Mouse (Mus musculus): ENCODE data around the gene Rbm28.

The Rbm28 gene

DNA sequence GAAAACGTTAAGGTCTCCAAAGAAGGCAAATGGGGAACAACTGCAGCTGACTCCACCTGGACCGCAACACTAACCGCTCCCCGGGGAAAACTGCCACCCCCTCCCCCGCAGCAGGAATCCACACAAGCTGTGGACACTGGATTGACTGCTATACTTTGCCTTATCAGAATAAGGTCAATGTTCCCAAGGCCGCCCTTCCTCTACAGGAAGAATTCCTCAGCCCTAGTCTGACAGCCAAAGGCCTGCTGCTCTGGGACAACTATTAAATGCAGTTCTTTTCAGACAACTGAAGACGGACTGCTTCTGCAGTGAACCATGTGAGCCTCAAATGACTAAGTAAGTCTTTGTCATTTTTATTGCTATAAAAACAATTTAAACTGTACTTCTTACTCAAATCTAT lies 18.2 kb downstream of the Rbm28 start:
- in situ Hi-C loops (cut with MseI, MboI), result no loop called here

DNA sequence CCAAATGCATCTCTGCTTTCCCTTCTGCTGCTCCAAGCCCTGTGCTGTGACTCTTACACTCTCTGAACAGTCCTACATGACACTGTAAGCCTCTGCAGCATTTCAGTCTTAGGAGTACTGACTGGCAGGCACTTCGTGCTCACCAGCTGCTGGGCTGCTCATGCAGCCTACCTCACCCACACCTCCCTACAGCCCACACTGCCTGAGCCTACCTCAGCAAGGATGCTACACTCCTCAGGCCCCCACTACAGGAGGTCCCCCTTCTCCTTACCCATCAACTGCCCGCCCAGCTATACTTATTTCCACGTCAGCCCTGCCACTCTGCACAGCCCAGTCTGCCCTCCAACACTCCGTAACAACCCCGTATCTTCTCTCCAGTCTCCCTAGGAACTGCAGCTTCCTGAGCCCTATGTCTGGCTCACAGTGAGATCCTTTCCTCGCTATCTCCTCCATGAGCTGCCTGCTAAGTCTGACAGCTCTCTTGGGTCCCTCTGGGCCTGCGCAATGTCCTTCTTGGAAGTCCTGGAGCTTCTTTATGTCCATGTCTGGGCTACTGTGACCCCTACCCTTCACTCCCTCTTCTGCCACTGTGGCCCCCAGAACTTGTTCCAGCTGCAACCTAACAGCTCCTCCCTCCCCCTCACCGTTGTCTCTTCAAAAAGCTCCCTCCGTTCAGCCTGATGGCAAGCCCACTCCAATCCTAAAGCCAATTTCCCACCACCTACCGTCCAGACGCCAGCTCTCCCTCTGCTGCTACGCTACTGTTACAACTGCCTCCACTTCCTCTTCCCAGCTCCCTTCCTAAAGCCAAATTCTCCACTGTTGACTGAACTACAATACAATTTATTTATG lies 19.1 kb downstream of the Rbm28 start:
- in situ Hi-C loops (cut with MseI, MboI), result no loop called here

DNA sequence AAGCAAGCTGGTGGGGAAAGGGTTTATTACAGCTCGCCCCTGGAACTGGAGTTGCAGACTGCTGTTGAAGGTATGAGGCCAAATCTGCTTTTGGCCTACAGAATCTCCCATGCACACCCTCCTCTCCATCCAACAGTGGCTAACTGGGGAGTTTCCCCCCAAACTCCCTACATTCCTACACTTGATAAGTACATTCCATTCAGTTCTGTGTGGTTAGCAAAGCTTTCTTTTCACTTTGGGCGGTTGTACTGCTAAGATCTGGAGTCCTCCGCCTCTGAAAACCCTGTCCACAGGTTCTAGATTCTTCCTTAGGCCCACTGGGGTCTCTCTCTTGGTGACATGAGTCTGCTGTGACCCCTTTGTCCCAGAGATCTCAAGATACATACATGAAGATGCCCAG lies 19.8 kb downstream of the Rbm28 start:
- in situ Hi-C loops (cut with MseI, MboI), result no loop called here

DNA sequence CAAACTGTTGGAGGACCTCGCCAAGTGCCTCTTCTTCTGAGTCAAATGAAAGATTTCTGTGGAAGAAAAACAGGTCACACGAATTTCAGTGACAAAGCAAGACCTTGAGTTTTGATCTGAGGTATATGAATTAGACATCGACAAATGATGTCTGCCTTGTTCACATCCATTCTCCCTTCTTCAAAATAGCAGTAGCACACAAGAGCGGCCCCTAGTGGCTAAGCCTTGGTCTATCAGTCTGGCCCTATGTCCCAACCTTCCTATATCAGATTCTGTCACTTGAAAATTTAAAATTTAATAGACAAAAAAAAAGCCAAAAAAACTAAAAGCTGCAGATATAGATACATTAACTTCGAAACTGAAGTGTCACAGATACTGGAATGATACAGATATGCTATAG lies 21.2 kb downstream of the Rbm28 start:
- in situ Hi-C loops (cut with MseI, MboI), result no loop called here

DNA sequence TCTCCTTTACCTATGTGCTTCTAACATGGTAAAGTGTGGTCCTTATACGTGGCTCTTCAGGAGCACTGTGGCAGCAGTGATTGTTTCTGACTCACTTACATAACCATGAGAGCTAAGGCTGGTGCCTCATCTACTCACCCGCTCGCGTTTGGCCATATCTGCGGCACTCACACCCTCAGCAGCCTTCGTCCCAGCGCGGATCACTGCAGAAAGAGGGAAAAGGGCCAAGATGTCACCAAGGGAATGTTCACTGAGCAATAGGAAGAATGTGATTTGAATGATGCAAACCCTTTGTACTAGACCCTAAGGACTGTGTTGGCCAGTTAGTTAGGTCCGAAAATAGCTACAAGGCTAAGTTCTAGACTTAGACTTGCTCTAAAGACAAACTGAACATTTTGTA lies 27.4 kb downstream of the Rbm28 start:
- in situ Hi-C loops (cut with MseI, MboI), result no loop called here

DNA sequence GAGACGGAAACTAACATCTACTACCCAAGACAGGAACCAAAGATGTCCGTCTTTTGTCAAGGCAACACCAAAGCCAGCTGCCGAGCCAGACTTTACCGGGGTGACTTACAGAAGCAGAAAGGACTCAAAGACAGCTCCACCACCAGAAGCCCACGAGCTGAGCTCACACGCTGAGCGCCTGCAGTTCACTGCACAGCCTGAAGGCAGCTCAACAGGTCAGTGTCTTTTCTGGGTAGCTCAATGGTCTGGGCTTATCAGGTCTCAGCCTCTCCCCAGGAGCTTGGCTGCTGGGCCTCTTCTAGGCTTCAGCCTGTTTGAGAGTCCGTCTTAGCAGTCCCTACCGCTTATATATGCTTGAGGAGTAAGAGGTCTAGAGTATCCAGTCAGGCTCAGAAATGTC lies 31.7 kb downstream of the Rbm28 start:
- in situ Hi-C loops (cut with MseI, MboI), result no loop called here

DNA sequence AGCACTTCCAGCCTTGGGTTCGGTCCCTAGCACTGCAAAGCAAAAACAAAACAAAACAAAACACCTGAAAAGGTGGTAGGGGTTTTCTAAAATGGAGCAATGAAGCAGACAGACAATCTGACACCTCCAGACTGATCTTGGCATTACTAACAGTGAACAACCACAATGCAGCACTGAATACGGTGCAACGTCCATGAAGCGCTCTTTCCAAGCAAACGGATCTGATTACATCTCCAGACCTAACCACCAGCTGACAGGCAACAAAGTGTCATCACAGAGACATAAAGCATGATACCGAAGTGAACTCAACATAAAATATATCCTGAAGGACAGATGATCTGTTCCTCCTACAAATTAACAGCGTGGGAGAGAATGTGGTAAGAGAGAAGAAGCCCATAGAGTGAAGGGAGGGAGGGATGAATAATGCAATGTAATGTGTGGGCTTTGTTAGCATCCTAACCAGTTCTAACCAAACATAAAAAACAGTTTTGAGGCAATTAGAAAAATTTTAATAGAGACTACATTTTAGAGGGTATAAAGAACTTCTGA lies 37.9 kb downstream of the Rbm28 start:
- in situ Hi-C loops (cut with MseI, MboI), result no loop called here

DNA sequence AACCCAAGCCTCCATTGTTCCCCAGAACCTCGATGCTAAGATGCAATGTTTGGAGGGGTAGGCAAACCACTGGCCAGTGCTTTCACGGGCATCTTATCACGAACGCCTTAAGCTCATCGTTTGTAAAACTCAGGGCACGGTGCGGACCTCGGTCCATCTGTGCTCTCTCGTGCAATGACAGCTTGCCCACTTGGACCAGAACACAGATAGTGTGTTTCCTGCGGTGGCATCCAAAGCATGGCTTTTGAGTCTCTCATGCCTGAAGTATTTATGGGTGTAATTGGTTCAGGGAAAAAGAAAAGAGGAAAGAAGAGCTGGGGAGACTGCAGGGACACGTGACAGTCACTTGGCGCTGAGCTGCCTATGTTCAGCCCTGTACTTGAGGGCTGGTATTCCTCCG lies 44.8 kb downstream of the Rbm28 start:
- in situ Hi-C loops (cut with MseI, MboI), result no loop called here

DNA sequence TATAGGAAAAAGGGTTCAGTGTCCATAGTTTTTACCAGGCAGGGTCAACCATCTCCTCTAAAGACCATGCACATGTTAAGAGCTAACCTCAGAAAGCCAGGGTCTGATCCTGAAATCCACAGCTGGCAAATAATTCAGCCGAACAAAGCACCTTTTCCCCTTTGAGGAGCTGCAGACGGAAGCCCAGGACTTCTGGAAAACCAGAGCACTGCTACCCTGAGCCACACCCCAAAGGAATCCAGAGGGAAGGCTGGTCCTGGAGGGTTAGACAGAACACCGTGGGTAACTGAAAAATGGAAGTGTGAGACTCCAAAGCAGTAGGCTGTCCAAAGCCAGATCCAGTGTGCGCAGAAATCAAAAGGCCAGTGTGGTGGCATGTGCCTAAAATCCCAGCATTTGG lies 45.8 kb downstream of the Rbm28 start:
- in situ Hi-C loops (cut with MseI, MboI), result no loop called here

DNA sequence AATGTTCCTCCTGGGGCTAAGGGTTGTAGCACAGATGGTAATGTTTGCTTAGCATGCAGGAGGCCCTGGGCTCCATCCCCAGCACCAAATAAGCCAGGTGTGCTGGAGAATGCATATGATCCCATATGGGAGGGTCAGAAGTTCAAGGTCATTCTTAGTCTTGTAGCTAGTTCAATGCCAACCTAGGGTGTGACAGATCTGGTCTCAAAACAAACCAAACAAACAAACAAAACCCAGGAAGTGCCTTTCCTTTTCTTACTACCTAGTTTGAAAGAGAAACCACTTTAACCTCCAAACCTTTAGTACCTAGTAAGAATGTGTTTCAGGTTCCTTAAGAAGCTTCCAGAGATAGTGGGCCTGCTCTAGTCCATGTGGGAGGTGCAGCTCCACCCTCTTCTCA lies 46.6 kb downstream of the Rbm28 start:
- in situ Hi-C loops (cut with MseI, MboI), result no loop called here

DNA sequence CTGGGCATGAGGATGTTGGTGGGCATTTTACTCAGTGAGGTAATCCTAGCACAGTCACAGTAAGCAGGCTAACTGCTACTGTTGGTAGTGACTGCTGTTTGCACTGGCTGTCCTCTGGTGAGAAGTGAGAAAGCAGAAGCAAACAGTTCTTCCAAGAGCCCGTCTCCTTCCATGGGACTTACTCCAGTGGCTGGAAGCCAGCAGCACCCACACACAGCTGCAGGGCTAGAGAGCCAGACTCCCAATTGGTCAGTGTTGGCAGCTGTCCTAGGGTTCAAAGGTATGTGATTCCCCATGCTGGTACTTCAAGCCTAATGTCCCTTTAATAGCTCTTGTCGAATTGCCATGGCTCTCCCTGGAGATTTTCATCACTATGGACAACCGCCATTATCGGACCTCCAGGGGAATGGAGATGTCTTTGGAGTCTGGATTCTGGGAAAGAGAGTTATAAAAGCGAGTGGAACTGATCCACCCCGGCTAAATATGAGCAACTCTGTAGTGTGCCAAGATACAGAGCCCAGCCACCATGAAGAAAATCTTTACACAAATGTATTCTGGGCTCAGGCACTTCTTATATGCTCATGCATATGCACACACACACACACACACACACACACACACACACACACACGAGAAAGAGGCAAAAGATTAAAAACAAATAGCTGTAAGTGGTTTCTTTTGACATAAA lies 47.2 kb downstream of the Rbm28 start:
- in situ Hi-C loops (cut with MseI, MboI), result no loop called here

DNA sequence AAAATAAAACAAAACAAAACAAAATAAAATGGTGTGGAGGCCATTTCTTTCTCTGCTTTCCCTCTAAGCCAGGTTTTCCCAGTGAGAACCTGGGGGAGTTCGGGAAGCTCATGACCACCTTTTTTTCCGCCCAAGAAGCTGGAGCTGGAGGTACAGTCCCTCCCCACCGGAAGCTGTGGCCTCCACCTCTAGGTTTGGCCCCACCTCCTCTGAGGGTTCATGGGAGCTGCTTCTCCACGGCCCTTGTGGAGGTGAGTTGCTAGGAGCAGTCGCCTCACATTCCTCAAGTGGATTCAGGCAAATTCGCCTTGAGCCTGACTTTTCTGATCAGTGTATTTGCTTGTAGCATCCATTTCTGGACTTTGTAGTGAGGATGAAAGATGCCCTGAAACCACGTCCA lies 49.0 kb downstream of the Rbm28 start:
- in situ Hi-C loops (cut with MseI, MboI), result no loop called here

DNA sequence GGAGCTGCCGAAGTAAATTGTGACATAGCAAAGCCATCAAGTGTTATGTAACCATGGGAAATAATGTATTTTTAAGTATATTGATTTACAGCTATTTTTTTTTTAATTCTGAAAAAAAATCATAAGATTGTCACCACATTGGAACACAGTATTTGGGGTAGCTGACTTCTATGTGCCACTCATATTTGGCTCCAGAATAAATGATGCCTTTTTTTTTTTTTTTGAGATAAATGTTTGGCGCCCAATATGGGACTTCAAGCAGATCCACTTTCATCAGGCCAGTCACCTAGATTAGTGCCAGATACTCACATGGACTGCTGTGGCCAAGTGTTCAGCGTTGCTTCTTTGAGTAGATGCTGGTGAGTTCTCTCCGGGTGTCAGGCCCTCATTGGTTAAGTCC lies 53.3 kb downstream of the Rbm28 start:
- in situ Hi-C loops (cut with MseI, MboI), result no loop called here

DNA sequence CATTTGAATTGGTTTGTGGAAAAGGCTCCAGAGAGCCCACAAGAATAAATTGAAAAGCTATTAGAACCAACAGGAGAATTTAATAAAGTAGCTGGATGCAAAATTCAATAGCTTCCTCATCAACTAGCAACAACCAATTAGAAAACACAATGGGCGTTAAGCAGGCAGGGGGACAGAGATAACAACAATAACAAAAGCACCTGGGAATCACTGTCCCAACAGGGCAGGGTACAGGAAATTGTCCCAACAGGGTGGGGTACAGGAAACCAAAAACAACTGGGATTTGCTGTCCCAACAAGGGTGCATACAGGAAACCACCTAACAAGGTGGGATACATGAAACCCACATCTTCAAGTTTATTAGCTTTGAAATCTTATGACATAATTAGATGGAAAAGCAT lies 56.4 kb downstream of the Rbm28 start:
- in situ Hi-C loops (cut with MseI, MboI), result no loop called here

DNA sequence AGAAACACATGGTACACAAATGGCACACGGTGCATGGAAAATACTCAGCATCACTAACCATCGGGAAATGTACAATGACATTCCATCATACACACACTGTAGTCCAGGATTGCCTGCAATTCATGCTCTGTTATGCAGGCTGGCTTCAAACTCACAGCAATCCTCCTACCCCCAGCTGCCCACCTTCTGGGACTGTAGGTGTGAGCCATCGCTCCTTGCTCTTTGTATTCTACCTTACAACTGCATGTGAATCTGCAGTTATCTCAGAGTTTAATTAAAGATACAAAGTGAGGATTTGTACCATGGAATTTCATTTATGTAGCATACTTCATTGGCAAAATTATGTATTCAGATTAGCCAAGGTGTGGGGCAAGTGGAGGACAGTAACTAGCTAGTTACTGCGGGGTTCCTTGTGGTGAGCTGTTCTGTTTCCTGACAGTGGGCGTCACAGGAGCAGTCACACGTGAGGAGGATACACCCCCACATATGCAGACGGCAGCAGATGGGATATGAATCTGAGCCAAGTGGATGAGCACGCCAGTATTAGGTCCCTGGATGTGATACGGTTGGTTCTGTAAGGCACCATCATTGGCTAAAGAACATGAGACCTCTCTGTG lies 63.5 kb downstream of the Rbm28 start:
- in situ Hi-C loops (cut with MseI, MboI), result no loop called here

DNA sequence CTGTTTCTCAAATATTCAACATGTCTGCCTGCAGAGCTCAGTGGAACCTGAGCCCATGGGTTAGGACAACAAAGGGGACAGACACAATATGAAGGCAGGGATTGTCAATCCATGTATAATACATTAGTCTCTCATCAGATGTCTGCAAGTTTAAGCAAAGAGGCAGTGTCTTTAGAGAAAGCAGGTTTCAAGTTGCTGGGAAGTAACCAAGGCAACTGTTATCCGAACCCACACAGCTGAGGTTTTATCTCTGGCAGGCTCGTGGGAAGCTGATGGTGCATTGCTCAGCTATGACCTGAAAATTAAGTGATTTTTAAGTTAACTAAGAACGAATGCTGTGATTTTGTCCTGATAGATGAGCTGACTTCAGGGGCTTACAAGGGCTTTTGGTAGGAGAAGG lies 64.4 kb downstream of the Rbm28 start:
- in situ Hi-C loops (cut with MseI, MboI), result no loop called here

DNA sequence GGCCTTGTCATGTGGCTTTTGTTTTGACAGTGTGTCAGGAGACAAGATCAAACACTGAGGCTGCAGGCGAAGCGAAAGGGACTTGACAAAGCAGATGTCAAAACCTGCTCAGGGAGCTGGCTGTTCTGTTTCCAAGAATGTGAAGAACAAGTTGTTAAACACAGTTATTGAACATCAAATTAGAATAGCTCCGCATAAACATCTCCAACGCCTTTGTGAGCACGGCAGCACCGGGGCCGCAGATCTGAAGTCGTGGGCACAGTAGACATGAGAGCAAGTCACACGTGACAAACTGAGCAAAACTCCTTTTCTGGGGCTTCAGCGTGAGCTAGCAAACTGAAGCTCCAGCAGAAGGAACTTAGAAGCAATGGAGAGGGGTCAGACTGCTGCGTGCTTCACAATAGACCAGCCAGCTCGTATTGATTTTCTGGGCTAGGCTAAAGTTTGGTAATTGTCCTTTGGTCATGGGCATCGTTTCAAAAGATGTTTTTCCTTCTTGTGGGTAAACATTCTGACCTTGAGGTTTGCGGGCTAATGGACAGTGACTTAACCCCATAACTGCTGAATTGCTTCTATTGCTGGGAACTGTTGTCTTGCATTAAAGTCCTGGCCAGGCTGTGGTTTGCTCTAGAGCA lies 65.2 kb downstream of the Rbm28 start:
- in situ Hi-C loops (cut with MseI, MboI), result no loop called here

DNA sequence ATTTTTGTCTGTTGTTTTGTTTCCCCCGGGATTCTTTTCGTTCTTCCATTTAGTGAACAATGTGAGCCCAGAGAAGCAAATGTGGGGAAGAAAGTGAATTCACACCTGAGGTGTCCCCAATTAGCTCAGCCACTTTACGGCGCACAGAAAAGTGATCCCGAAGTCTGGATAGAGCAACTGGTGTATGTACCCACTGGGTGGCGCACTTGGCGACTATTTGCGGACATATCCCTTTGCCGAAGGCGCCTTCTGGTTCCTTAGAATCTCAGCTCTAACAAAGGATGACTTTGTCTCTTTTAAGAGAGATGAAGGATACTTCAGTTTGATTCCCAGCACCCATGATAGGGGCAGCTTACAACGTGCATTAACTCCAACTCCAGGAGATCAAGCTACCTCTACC lies 71.9 kb downstream of the Rbm28 start:
- in situ Hi-C loops (cut with MseI, MboI), result no loop called here

DNA sequence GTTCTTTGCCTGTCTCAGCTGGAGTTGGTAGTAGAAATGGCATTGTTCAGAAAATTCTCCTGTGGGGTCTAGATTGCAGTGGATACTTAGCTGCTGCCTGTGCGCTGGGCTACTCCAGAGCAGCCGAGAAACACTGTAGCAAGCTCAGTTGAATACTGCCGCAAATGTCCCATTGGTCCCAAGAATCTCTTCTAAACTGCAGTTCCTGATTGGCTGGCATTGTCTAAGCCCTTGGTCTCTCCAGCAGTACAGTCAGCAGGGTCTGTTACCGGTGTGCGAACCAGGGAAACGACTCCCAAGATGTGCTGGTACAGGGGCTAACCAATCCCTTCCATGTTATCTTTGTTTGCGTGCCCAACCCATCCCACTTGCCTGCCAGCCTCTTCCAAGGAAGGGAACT lies 72.6 kb downstream of the Rbm28 start:
- in situ Hi-C loops (cut with MseI, MboI), result no loop called here

DNA sequence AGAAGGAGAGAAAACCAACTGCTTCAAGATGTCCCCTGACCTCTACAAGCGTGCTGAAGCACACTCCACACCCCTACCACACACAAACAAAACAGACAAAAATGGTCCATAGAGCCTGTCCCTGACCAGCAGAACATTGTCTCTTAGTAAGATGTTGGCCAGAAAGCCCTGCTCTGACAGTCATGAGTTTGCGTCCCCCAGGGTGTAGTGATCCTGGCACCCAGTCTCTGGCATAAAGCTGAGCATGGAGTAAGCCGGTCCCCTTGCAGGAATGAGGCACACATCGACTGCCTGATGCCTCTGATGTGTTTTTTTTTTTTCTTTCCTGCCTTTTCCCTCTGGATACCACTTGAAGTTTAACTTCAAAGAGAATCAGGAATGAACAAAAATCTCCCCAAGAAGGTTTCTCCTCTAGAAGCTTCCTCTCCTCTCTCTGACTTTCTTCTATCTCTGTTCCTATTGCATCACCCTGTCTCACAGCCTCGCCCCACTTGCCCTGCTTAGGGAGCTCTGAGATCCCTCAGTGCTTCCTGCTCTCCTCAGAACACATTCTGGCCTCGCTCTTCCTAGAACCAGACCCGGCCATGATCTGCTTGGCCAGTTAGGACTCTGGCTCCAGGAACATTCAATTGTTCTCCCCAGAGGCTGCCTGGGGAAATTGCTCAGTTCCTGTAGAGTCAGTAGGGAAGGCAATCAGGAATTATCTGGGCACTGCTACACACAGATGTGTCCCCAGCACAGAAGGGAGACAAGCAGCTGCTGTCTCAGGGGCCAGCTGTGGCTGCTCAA lies 76.7 kb downstream of the Rbm28 start:
- in situ Hi-C loops (cut with MseI, MboI), result no loop called here

DNA sequence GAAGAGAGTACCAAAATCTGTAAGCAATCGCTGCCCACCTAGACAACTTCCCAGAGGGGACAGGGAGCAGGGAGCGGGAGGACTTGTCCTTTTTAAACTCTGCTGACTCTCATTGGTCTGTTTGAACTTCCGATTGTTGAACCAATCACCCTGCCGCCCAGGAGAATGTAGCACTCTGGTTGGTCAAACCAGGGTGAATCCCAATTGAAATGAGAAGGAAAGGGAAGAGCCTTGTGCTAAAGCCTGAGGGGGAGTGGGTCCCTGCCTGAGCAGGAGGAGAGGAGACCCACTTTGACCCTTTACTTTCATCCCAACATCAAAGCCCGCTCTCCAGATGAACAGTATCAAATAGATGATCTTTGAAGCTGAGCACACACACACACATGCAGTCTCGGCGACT lies 80.4 kb downstream of the Rbm28 start:
- in situ Hi-C loops (cut with MseI, MboI), result no loop called here
